Mouse (Mus musculus): ENCODE results near the gene Cmklr1.

- TF ChIP-seq CTCF (IDR thresholded peaks at IDR 0.05) (no peak), POLR2A (IDR thresholded peaks at IDR 0.05; ENCODE audit: insufficient read depth, low read depth, low read length) (no peak), EP300 (IDR thresholded peaks at IDR 0.05; ENCODE audit: insufficient read depth, low read depth, low read length) (no peak)
Observed at GRCm38 (mm10) chr5:113630116-113630515, 20.1 kb downstream of the Cmklr1 start.
